Mouse (Mus musculus) megakaryocyte, embryonic 14.5 days (primary cell): ENCODE measurements around the gene Rps6kc1.

ENCODE experiments used
- FLI1 ChIP-seq: IDR thresholded peaks from 2 replicates; pipeline ENCODE4 v1.6.1; 2012; ENCODE audit warnings: low read length, inconsistent platforms, mixed read lengths
- GATA1 ChIP-seq: IDR thresholded peaks from 3 replicates; pipeline ENCODE4 v1.6.1; 2012; ENCODE audit warnings: mixed read lengths, low read length, inconsistent platforms, borderline replicate concordance

GRCm38 (mm10) chr1:190881422-190881821, 30.1 kb downstream of the Rps6kc1 start:
- TF ChIP-seq GATA1 (no peak), FLI1 (no peak)
